Mouse (Mus musculus) testis, adult 2 months (tissue): Measurements from ENCODE around the gene Abhd16a.

Source experiments
- CTCF ChIP-seq: fragments of 200-500 bp; IDR thresholded peaks from 2 replicates; pipeline ENCODE4 v1.5.1; 2012; ENCODE audit warnings: low read depth, mild to moderate bottlenecking, inconsistent platforms, low read length, moderate library complexity; ENCODE audit not compliant: control insufficient read depth, insufficient read depth, insufficient replicate concordance
- POLR2A ChIP-seq: fragments of 200-500 bp; IDR thresholded peaks from 2 replicates; pipeline ENCODE4 v1.6.1; 2012; ENCODE audit warnings: low read depth, mild to moderate bottlenecking, inconsistent platforms, low read length, moderate library complexity; ENCODE audit not compliant: control insufficient read depth

DNA sequence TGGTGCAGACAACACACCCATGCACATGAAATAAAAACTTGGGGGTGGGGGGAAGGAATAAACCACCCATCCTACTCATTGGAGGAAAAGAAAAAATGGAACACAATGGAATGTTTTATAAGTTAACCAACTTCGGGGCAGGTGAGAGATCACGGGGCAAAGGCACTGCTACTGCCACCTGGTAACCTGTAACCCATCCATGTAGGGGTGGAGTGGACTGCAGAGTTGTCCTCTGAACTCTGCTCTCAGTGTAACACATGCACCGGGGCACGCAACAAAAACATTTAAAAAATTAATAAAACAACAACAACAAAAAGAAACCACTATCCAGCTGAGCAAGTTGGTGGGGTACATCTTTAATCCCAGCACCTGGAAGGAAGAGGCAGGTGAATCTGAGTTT lies 63.1 kb downstream of the Abhd16a start:
- TF ChIP-seq CTCF (no peak), POLR2A (no peak)
